Mouse (Mus musculus): Measurements from ENCODE around the gene Dchs1.

- TF ChIP-seq POLR2A (IDR thresholded peaks at IDR 0.05; ENCODE audit: borderline replicate concordance, low read depth, low read length) (no peak), CTCF (IDR thresholded peaks at IDR 0.05; ENCODE audit: low read depth, low read length) (no peak)
Measured at GRCm38 (mm10) chr7:105762517-105763270, 24.8 kb downstream of the Dchs1 start.

All from bone marrow macrophage, adult 2 months (primary cell).